Mouse (Mus musculus) frontal cortex, postnatal 14 days (tissue): ENCODE measurements around the gene Nrn1l.

Experiments
- DNase-seq, 2 experiments: peaks; one replicate each; pipeline ENCODE4 v3.0.0; 2022; ENCODE audit warnings: low spot score in 2 of 2

The Nrn1l gene

GRCm38 (mm10) chr8:105893339-105893738, at the start of gene Nrn1l:
Gene Nrn1l (plus strand): TSS chr8:105893567.
- peak; percentile 61 to 78 for DNase-seq

- no peak for DNase-seq
These were observed 46.7 kb upstream of the Nrn1l start for GRCm38 (mm10) chr8:105846678-105847077.

GRCm38 (mm10) chr8:105850014-105850413, 43.4 kb upstream of the Nrn1l start:
- no peak for DNase-seq

GRCm38 (mm10) chr8:105850611-105851010, 42.8 kb upstream of the Nrn1l start:
- DNase-seq, result no peak

GRCm38 (mm10) chr8:105851651-105852143, 41.7 kb upstream of the Nrn1l start:
- DNase-seq, result peak; percentile 86 to 89

- no peak for DNase-seq
These were observed 41.1 kb upstream of the Nrn1l start for GRCm38 (mm10) chr8:105852146-105852729.

GRCm38 (mm10) chr8:105853178-105853577, 40.2 kb upstream of the Nrn1l start, which contains the start of gene Cenpt:
Gene Cenpt (minus strand): TSS chr8:105853278.
- DNase-seq, result no peak

- no peak for DNase-seq
These were observed 39.1 kb upstream of the Nrn1l start for GRCm38 (mm10) chr8:105854303-105854702.

GRCm38 (mm10) chr8:105854715-105855216, 38.6 kb upstream of the Nrn1l start, which contains the start of gene Thap11:
Gene Thap11 (plus strand): TSS chr8:105855132.
- DNase-seq, result peak; percentile 85 to 86

- DNase-seq, result peak; percentile 39 to 58
These were observed 37.9 kb upstream of the Nrn1l start for GRCm38 (mm10) chr8:105855248-105856167.

- DNase-seq, result no peak
These were observed 37.1 kb upstream of the Nrn1l start for GRCm38 (mm10) chr8:105856168-105856835.

GRCm38 (mm10) chr8:105858495-105858894, 34.9 kb upstream of the Nrn1l start:
- no peak for DNase-seq

GRCm38 (mm10) chr8:105859314-105859713, 34.1 kb upstream of the Nrn1l start:
- no peak for DNase-seq

- DNase-seq, result peak; percentile 91 to 94
These were observed 33.0 kb upstream of the Nrn1l start, which contains the start of gene Nutf2 for GRCm38 (mm10) chr8:105860143-105860981. Gene Nutf2 (plus strand): TSS chr8:105860580.

GRCm38 (mm10) chr8:105861951-105862350, 31.4 kb upstream of the Nrn1l start:
- DNase-seq, result no peak

GRCm38 (mm10) chr8:105866364-105867029, 26.9 kb upstream of the Nrn1l start:
- no peak for DNase-seq

- DNase-seq, result no peak
These were observed 19.1 kb upstream of the Nrn1l start for GRCm38 (mm10) chr8:105874301-105874700.

- DNase-seq, result peak; percentile 71 to 80
These were observed 12.4 kb upstream of the Nrn1l start, which contains the start of gene Edc4 for GRCm38 (mm10) chr8:105880754-105881520. Gene Edc4 (plus strand): TSS chr8:105880881.

- DNase-seq, result no peak
These were observed 3.5 kb upstream of the Nrn1l start for GRCm38 (mm10) chr8:105889756-105890465.
